Mouse (Mus musculus): Measurements from ENCODE around the gene Nr6a1. TPM values are rescaled to one million over a fixed set of nuclear protein-coding genes. Genes with fewer than 3 reads are reported as not detected.
A peak's percentile ranks its signal among the peaks of the same experiment; 100 is the strongest.

The Nr6a1 gene
- polyA plus RNA-seq, 1 experiment from 2014 or later, result 2.0 TPM

DNA sequence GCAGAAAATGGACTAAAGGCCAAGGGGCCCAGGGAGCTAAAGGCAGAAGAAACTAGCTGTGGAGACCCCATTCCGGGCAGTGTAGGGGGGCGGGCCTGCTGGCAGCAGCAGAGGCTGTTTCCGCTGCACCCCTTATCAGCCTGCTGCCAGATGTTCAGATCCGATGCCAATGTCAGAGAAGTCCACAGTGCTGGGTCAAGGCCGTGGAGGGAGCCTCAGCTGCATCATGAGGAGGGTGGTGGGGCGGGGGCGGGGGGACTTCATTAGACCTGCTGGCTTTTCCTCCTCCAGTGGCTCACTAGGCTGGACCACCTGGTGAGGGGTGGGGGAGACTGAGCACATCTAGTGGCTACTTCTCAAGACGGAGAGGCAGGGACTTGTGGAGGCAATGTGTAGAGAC, 208.8 kb downstream of the Nr6a1 start:
- no peak for ATAC-seq

DNA sequence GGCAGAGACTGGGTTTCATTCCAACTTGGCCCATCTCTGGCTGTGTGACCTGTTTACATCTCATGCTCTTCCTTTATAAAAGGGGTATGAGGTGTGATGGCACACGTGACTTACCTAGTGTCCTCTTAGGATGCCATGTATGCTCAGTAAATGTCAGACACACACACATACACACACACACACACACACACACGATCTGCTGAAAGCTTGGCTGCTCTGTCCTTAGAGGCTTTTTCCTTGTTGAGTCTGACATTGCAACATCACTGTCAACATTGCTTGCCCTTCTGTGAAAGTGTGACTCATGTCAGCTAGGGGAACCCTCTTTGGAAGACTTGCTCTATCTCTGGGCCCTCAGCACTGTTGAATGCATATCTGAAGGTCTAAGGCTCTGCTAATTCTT, 210.1 kb downstream of the Nr6a1 start:
- Histone ChIP-seq H3K9ac (replicated peaks) (no peak overlapping the region), H3K27me3 (peaks cover 41% of the 10 kb centered on the region), H3K36me3 (no peaks in the 10 kb centered on the region), H3K4me2 (replicated peaks) (no peak overlapping the region), H3K9me3 (no peaks in the 10 kb centered on the region), H3K27ac (no peak overlapping the region), H3K4me1 (replicated peaks) (peaks cover 7% of the 10 kb centered on the region), H3K4me3 (replicated peaks) (no peak overlapping the region)
- ATAC-seq, result no peak
- 93% methylated on average over 2 of the region's 2 CpGs for WGBS

More for the DNA sequence above, 208.8 kb downstream of the Nr6a1 start:
- H3K27me3 ChIP-seq, result peaks cover 28% of the 10 kb centered on the region
- H3K4me1 ChIP-seq (replicated peaks), result peaks cover 7% of the 10 kb centered on the region
- no peak overlapping the region for H3K4me3 ChIP-seq (replicated peaks)
- 75% methylated on average over 8 of the region's 8 CpGs for WGBS
- H3K9me3 ChIP-seq, result no peaks in the 10 kb centered on the region
- H3K4me2 ChIP-seq (replicated peaks), result no peak overlapping the region
- H3K9ac ChIP-seq (replicated peaks), result no peak overlapping the region
- H3K36me3 ChIP-seq, result no peaks in the 10 kb centered on the region
- H3K27ac ChIP-seq, result no peak overlapping the region

DNA sequence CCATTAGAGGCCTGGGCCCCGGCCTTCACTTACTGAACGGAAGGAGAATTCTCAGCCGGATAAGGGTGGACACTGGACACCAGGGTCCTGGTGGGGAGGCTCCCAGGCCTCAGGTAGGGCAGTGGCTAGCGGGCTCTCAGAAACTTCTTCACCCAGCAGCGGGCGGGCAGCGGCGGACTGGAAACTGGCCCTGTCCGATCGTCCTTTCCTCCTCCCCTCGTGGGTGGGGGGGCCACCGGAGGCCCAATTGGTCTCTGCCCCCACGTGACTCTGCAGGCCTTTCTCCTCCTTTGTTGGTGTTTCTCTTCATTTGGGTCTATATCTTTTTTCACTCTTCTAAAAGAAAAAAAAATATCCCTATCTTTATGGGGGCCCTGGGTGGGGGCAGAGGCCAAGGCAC, 213.2 kb downstream of the Nr6a1 start, which contains the start of gene Nr5a1:
TSS of gene Nr5a1 (minus strand) at position 219 of the 400 bp plus-strand sequence.
- Histone ChIP-seq H3K4me1 (replicated peaks) (peaks cover 22% of the 10 kb centered on the region), H3K36me3 (no peaks in the 10 kb centered on the region), H3K4me3 (replicated peaks) (no peak within 1 kb of the TSS), H3K9me3 (no peaks in the 10 kb centered on the region), H3K27ac (no peak within 1 kb of the TSS), H3K4me2 (replicated peaks) (no peak within 1 kb of the TSS), H3K9ac (replicated peaks) (no peak within 1 kb of the TSS), H3K27me3 (peaks cover 64% of the 10 kb centered on the region)
- ATAC-seq, result no peak
- WGBS, result 86% methylated on average over 13 of the region's 13 CpGs

DNA sequence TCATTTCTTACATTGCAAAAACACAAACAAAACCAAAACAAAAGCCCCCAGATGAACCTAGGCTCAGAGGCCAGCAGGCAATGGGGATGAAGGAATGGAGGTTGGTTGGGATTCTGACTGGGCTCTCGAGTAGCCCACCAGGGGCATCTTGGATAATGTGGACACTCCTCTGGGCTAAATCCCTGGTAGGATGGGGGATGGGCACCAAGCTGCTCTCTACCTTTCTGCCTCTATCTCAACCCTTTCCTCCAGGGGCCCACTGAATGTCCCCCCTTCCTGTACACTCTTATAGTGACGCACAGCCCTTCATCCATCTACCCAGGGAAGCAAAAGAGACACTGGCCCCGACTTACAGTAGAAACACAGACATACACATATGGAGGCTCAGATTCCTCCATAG, 213.9 kb downstream of the Nr6a1 start:
- WGBS, result 80% methylated on average over 3 of the region's 3 CpGs
- Histone ChIP-seq H3K4me1 (replicated peaks) (peaks cover 22% of the 10 kb centered on the region), H3K9ac (replicated peaks) (no peak overlapping the region), H3K9me3 (no peaks in the 10 kb centered on the region), H3K4me2 (replicated peaks) (no peak overlapping the region), H3K27ac (no peak overlapping the region), H3K36me3 (no peaks in the 10 kb centered on the region), H3K4me3 (replicated peaks) (no peak overlapping the region), H3K27me3 (peaks cover 69% of the 10 kb centered on the region)
- no peak for ATAC-seq

DNA sequence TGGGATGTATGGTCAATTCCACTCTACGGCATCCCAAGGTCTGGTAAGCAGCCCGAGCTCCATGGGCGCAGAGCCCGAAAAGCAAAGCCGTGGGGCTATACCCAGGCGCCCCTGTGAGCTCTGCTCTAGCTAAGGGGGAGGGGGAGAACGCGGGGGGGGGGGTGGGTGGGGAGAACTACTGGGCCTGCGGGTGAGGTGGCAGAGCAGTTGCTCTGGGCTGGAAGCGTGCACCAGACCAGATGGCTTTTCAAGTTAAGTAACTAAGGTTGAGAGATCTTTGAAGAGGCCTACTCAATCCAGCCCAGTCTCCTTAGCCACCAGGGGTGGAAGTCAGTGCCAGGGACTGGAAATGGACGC, 214.7 kb downstream of the Nr6a1 start:
- H3K9me3 ChIP-seq, result no peaks in the 10 kb centered on the region
- 24% methylated on average over 11 of the region's 11 CpGs for WGBS
- H3K36me3 ChIP-seq, result no peaks in the 10 kb centered on the region
- no peak overlapping the region for H3K4me3 ChIP-seq (replicated peaks)
- H3K4me2 ChIP-seq (replicated peaks), result no peak overlapping the region; the same call in 1 of the 2 replicates
- H3K27ac ChIP-seq, result no peak overlapping the region
- peaks cover 78% of the 10 kb centered on the region for H3K27me3 ChIP-seq
- H3K4me1 ChIP-seq (replicated peaks), result peaks cover 22% of the 10 kb centered on the region
- ATAC-seq, result no peak
- no peak overlapping the region for H3K9ac ChIP-seq (replicated peaks)

DNA sequence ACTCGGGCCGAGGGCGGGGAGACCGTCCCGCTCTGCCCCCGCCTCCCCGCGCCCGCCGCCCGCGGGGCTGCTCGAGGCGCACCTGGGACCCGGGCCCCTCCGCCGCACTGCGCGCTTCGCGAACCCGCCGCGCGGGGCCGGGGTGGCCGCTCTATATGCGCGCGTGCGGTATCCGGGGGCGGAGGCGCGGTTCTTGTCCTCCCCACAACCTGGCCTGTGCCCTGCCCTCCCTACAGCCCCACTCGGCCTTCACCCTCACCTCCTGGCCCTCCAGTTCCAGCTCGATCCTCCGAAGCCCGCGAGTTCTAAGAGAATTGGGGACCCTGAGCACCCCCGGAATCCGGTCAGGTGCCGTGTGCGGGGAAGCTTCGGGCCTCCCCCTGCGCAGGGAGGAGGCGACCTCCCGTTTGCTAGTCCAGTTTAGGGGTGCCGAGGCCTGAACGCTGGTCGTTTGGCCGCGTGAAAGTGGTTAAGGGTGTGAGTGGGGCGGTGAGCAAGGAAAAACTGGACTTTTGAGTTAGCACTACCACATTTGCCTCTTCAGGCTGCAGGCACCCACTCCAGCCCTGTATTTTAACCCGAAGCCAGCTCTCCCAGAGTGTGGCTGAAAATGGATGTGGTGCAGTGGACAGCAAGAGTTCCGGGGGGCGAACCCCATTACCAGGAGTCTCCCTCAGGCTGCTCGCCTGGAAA, 215.3 kb downstream of the Nr6a1 start:
- Histone ChIP-seq H3K27ac (no peak overlapping the region), H3K9me3 (no peaks in the 10 kb centered on the region), H3K4me2 (replicated peaks) (peak overlapping the region; percentile 50), H3K36me3 (no peaks in the 10 kb centered on the region), H3K9ac (replicated peaks) (peak overlapping the region; percentile 39; the same call in 1 of the 2 replicates), H3K4me3 (replicated peaks) (peak overlapping the region; percentile 32), H3K27me3 (peaks cover 83% of the 10 kb centered on the region), H3K4me1 (replicated peaks) (peaks cover 22% of the 10 kb centered on the region)
- no peak for ATAC-seq
- WGBS, result 4% methylated on average over 58 of the region's 58 CpGs

DNA sequence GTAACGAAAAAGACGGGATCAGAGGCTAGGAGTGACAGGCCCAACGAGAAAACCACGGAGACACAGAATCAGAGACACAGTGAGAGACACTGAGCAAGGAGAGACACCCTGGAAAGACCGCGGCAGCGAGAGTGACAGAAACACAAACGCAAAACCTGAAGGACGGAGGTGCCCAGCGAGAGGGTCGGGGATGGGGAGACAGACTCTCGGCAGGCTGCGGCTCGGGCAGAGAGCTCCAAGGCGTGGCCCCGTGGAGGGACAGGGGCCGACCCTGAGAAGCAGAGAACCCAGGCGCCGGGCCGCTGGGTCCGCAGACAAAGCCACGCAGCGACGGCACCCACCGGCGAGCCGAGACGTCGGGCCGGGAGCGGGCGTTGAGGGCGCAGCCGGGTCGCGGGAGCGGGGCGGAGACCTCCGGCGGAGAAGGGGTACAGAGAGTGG, 216.0 kb downstream of the Nr6a1 start:
- Histone ChIP-seq H3K27me3 (peaks cover 91% of the 10 kb centered on the region), H3K27ac (no peak overlapping the region), H3K9ac (replicated peaks) (0 out of 2 replicates have a peak overlapping the region, but pooled peaks have one; percentile 39), H3K4me1 (replicated peaks) (peaks cover 25% of the 10 kb centered on the region), H3K36me3 (no peaks in the 10 kb centered on the region), H3K9me3 (no peaks in the 10 kb centered on the region), H3K4me2 (replicated peaks) (peak overlapping the region; percentile 50), H3K4me3 (replicated peaks) (peak overlapping the region; percentile 32)
- ATAC-seq, result no peak
- 1% methylated on average over 40 of the region's 40 CpGs for WGBS

DNA sequence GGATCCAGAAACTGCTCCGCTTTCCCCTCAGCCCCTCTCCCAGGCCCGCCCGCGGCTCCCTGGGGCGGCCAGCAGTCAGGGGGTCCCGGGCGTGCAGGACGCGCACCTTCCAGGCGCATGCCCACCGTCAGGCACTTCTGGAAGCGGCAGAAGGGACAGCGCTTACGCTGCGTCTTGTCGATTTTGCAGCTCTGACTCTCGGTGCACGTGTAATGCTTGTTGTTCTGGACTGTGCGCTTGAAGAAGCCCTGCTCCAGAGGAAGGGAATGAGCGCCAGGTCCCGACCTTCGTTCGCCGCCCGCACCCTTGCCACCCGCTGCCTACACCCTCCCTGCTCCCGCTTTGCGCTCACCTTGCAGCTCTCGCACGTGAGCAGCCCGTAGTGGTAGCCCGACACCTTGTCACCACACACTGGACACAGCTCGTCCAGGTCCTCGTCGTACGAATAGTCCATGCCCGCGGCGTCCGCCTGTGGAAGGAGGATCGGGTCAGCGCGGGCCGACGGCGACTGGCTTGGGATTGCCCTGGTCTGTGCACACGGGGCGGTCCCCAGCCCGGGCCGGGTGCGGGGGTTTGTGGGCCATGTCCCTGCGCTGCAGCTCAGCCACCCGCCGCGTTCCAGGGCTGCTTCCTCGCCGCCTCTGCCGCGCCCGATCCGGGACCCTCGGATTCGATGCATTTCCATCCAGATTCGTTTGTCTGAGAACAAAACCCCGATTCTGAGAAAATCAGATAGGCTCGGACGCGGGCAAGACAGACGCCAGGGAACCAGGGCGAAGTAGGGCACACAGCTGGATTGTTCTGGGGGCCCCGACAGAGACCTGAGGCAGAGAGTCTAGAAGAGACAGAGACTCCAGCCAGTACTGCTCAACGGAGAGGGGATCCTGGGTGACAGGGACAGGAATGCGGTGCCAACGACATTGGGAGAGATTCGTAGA, 216.9 kb downstream of the Nr6a1 start:
- ATAC-seq, result peak; percentile 48; the same call in 1 of the 2 replicates
- Histone ChIP-seq H3K4me3 (replicated peaks) (peak overlapping the region; percentile 30), H3K4me1 (replicated peaks) (peaks cover 25% of the 10 kb centered on the region), H3K36me3 (no peaks in the 10 kb centered on the region), H3K27me3 (peaks cover 95% of the 10 kb centered on the region), H3K27ac (no peak overlapping the region), H3K9ac (replicated peaks) (peak overlapping the region; percentile 37), H3K9me3 (no peaks in the 10 kb centered on the region), H3K4me2 (replicated peaks) (peak overlapping the region; percentile 47)
- under 1% methylated on average over 70 of the region's 75 CpGs for WGBS

DNA sequence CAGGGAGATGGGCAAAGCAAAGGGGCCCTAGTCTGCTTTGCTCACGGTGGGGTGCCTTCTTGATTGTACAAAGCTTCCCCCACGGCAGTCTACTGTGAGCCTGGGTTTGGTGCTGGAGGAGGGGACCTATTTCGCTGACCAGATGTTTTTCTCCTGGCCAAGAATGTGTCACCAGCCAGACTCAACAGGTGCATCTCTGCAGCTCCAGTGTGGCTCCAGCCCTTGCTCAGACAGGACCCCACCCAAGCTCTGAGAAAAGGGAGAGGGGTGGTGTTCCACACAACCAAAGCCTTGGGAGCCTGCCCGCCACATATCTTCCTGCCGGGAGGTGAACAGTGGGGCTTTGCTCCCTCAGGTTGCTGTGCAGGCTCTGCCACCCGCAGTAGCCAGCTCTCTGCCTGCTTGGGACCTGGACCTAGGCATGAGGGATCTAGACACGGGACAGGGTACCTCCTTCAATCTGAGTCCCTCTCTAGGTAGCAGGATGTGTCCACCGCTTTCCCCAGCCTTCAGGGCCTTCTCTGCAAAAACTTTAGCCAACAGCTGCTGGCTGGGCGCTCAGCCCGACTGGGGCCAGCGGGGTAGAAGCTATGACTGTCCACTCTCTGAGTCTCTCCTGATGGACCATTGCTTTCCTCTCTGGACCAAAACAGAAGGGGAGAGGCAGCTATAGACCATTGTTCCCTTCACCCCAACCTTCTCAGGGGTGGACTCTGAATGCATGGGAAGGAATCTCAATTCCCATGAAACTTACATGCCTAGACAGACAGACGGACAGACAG, 218.4 kb downstream of the Nr6a1 start:
- 24% methylated on average over 12 of the region's 12 CpGs for WGBS
- Histone ChIP-seq H3K9me3 (no peaks in the 10 kb centered on the region), H3K4me2 (replicated peaks) (no peak overlapping the region), H3K36me3 (no peaks in the 10 kb centered on the region), H3K9ac (replicated peaks) (no peak overlapping the region), H3K27ac (no peak overlapping the region), H3K27me3 (peaks cover 98% of the 10 kb centered on the region), H3K4me3 (replicated peaks) (no peak overlapping the region), H3K4me1 (replicated peaks) (peaks cover 25% of the 10 kb centered on the region)
- no peak for ATAC-seq

DNA sequence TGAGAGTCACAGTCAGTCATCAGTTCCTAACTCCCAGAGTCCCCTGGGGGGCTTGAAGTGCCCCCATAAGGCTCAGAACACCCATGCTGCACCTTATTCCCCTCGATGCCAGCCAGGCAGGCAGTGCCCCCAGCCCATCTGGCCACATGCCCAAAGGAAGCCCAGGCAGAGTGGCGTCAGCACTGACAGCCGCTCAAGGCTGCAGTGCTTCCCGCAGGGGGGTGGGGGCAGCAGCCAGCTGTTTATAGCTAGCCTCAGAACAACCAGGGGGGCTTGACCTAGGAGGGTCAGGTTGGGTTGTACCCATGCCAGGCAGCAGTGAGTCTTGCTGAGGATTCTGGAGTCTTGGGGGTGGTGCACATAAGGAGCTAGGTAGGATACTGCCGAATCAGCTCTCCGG, 220.8 kb downstream of the Nr6a1 start:
- no peaks in the 10 kb centered on the region for H3K9me3 ChIP-seq
- H3K4me2 ChIP-seq (replicated peaks), result no peak overlapping the region
- H3K36me3 ChIP-seq, result no peaks in the 10 kb centered on the region
- H3K9ac ChIP-seq (replicated peaks), result no peak overlapping the region
- peaks cover 93% of the 10 kb centered on the region for H3K27me3 ChIP-seq
- no peak overlapping the region for H3K4me3 ChIP-seq (replicated peaks)
- 39% methylated on average over 6 of the region's 6 CpGs for WGBS
- no peak overlapping the region for H3K27ac ChIP-seq
- no peak for ATAC-seq
- H3K4me1 ChIP-seq (replicated peaks), result peaks cover 18% of the 10 kb centered on the region

DNA sequence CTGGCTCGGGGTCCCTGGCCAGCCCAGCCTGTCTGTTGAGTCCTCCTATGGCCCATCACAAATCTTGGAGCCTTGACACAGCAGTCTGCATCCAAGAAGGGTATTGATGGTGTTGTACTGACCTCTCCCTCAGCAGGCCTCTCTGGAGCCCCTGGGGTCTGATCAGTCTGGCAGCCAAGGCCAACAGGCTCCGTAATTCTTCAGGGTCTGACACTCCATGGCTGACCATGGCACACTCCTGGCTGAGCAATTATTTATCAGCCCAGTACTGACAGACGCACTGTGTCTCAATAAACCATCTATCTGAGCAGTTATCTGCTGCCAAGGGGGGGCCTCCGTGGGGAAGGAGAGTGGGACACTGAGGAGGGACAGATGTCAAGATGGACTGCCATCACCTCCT, 222.5 kb downstream of the Nr6a1 start:
- Histone ChIP-seq H3K27ac (no peak overlapping the region), H3K36me3 (no peaks in the 10 kb centered on the region), H3K27me3 (peaks cover 95% of the 10 kb centered on the region), H3K4me2 (replicated peaks) (no peak overlapping the region), H3K9me3 (no peaks in the 10 kb centered on the region), H3K4me3 (replicated peaks) (no peak overlapping the region), H3K4me1 (replicated peaks) (peaks cover 4% of the 10 kb centered on the region; the same call in 1 of the 2 replicates), H3K9ac (replicated peaks) (no peak overlapping the region)
- ATAC-seq, result no peak
- 83% methylated on average over 4 of the region's 4 CpGs for WGBS
